Mouse (Mus musculus): ENCODE data around the gene Wdr63. TPM values are rescaled to one million over a fixed set of nuclear protein-coding genes. Genes with fewer than 3 reads are reported as not detected.

Wdr63 gene
- total and polyA plus RNA-seq, 3 experiments, result not detected

GRCm38 (mm10) chr3:146140276-146140675 is 32.3 kb upstream of the Wdr63 start:
- DNase-seq (ENCODE audit: low read depth, low spot score), result no peak
- Histone ChIP-seq H3K36me3 (ENCODE audit: control insufficient read depth in 1 of 2, insufficient read depth in 2 of 2, low read length in 2 of 2) (no peaks in the 10 kb centered on the region), H3K27ac (ENCODE audit: control insufficient read depth, low read depth, low read length) (no peak overlapping the region), H3K4me1 (ENCODE audit: control insufficient read depth in 1 of 2, insufficient read depth in 2 of 2, low read length in 2 of 2) (no peaks in the 10 kb centered on the region), H3K27me3 (ENCODE audit: control insufficient read depth in 1 of 2, insufficient read depth in 2 of 2, low read length in 2 of 2) (no peaks in the 10 kb centered on the region; a peak in 1 of 4 replicates), H3K9ac (ENCODE audit: control insufficient read depth, low read depth, low read length, poor library complexity, severe bottlenecking) (no peak overlapping the region), H3K9me3 (replicated peaks; ENCODE audit: insufficient read depth, low read length) (no peaks in the 10 kb centered on the region), H3K4me3 (ENCODE audit: control insufficient read depth in 1 of 2, insufficient read depth in 1 of 2, low read depth in 2 of 2, low read length in 2 of 2) (no peak overlapping the region), H3K79me2 (ENCODE audit: control insufficient read depth, insufficient read depth, low read length, poor library complexity) (no peaks in the 10 kb centered on the region)
- no peak for TF ChIP-seq HCFC1 (IDR thresholded peaks at IDR 0.05; ENCODE audit: low read depth, low read length)
- TF ChIP-seq CHD2 (IDR thresholded peaks at IDR 0.05; ENCODE audit: low read length), result no peak
- no peak for TF ChIP-seq MAFK (IDR thresholded peaks at IDR 0.05; ENCODE audit: borderline replicate concordance, low read depth, low read length)
- no peak for TF ChIP-seq MYC (IDR thresholded peaks at IDR 0.05; ENCODE audit: low read depth, low read length)

GRCm38 (mm10) chr3:146136422-146136821 is 28.5 kb upstream of the Wdr63 start:
- Histone ChIP-seq H3K4me3 (ENCODE audit: control insufficient read depth in 1 of 2, insufficient read depth in 1 of 2, low read depth in 2 of 2, low read length in 2 of 2) (no peak overlapping the region), H3K9me3 (replicated peaks; ENCODE audit: insufficient read depth, low read length) (no peaks in the 10 kb centered on the region), H3K27me3 (ENCODE audit: control insufficient read depth in 1 of 2, insufficient read depth in 2 of 2, low read length in 2 of 2) (no peaks in the 10 kb centered on the region; a peak in 1 of 4 replicates), H3K9ac (ENCODE audit: control insufficient read depth, low read depth, low read length, poor library complexity, severe bottlenecking) (no peak overlapping the region), H3K4me1 (ENCODE audit: control insufficient read depth in 1 of 2, insufficient read depth in 2 of 2, low read length in 2 of 2) (peaks cover 0 to 3% of the 10 kb centered on the region in 2 experiments; a peak in 1 of 4 replicates), H3K36me3 (ENCODE audit: control insufficient read depth in 1 of 2, insufficient read depth in 2 of 2, low read length in 2 of 2) (no peaks in the 10 kb centered on the region; a peak in 1 of 4 replicates), H3K79me2 (ENCODE audit: control insufficient read depth, insufficient read depth, low read length, poor library complexity) (no peaks in the 10 kb centered on the region), H3K27ac (ENCODE audit: control insufficient read depth, low read depth, low read length) (no peak overlapping the region)
- TF ChIP-seq MEF2A (IDR thresholded peaks at IDR 0.05; ENCODE audit: extremely low read depth, insufficient replicate concordance, low read depth, low read length, poor library complexity, severe bottlenecking) (no peak), SMC3 (IDR thresholded peaks at IDR 0.05; ENCODE audit: low read depth, low read length) (peak; percentile 28), CTCF (IDR thresholded peaks at IDR 0.05 in 2 of 3, conservative IDR thresholded peaks at IDR 0.05 in 1 of 3; ENCODE audit: control insufficient read depth in 1 of 3, insufficient read depth in 1 of 3, low read depth in 2 of 3, low read length in 3 of 3, poor library complexity in 1 of 3, severe bottlenecking in 1 of 3) (peak in 2 of 3 experiments; percentile 9 to 16; a peak in 2 of 6 replicates)
- no peak for DNase-seq (ENCODE audit: low read depth, low spot score)

GRCm38 (mm10) chr3:146135417-146135816 is 27.5 kb upstream of the Wdr63 start:
- Histone ChIP-seq H3K27me3 (ENCODE audit: control insufficient read depth in 1 of 2, insufficient read depth in 2 of 2, low read length in 2 of 2) (no peaks in the 10 kb centered on the region), H3K9me3 (replicated peaks; ENCODE audit: insufficient read depth, low read length) (no peaks in the 10 kb centered on the region), H3K36me3 (ENCODE audit: control insufficient read depth in 1 of 2, insufficient read depth in 2 of 2, low read length in 2 of 2) (no peaks in the 10 kb centered on the region; a peak in 1 of 4 replicates), H3K79me2 (ENCODE audit: control insufficient read depth, insufficient read depth, low read length, poor library complexity) (no peaks in the 10 kb centered on the region), H3K4me1 (ENCODE audit: control insufficient read depth in 1 of 2, insufficient read depth in 2 of 2, low read length in 2 of 2) (peaks cover 0 to 6% of the 10 kb centered on the region in 2 experiments; a peak in 1 of 4 replicates), H3K9ac (ENCODE audit: control insufficient read depth, low read depth, low read length, poor library complexity, severe bottlenecking) (no peak overlapping the region), H3K4me3 (ENCODE audit: control insufficient read depth in 1 of 2, insufficient read depth in 1 of 2, low read depth in 2 of 2, low read length in 2 of 2) (no peak overlapping the region), H3K27ac (ENCODE audit: control insufficient read depth, low read depth, low read length) (no peak overlapping the region)
- no peak for DNase-seq (ENCODE audit: low read depth, low spot score)
- TF ChIP-seq ZMIZ1 (IDR thresholded peaks at IDR 0.05; ENCODE audit: low read depth, low read length) (no peak), MAFK (IDR thresholded peaks at IDR 0.05; ENCODE audit: borderline replicate concordance, low read depth, low read length) (no peak), TBP (IDR thresholded peaks at IDR 0.05; ENCODE audit: low read depth, low read length) (no peak), MYB (IDR thresholded peaks at IDR 0.05; ENCODE audit: low read depth, low read length) (no peak), TAL1 (IDR thresholded peaks at IDR 0.05; ENCODE audit: low read length) (no peak), HCFC1 (IDR thresholded peaks at IDR 0.05; ENCODE audit: low read depth, low read length) (no peak), RAD21 (IDR thresholded peaks at IDR 0.05; ENCODE audit: low read depth, low read length) (no peak), POLR2AphosphoS5 (IDR thresholded peaks at IDR 0.05; ENCODE audit: borderline replicate concordance, low read depth, low read length) (no peak), NRF1 (IDR thresholded peaks at IDR 0.05; ENCODE audit: insufficient read depth, low read depth, low read length, poor library complexity, severe bottlenecking) (no peak), MYC (IDR thresholded peaks at IDR 0.05; ENCODE audit: low read depth, low read length) (no peak), CTCF (IDR thresholded peaks at IDR 0.05 in 2 of 3, conservative IDR thresholded peaks at IDR 0.05 in 1 of 3; ENCODE audit: control insufficient read depth in 1 of 3, insufficient read depth in 1 of 3, low read depth in 2 of 3, low read length in 3 of 3, poor library complexity in 1 of 3, severe bottlenecking in 1 of 3) (no peak), KAT2A (conservative IDR thresholded peaks at IDR 0.05; ENCODE audit: low read depth, low read length) (no peak)

All from MEL (cell line).